ENCODE assay signal across 7 mouse cellular contexts in genomic region chr13:62919647-62920341, GRCm38 (mm10). TPM values are rescaled to one million over a fixed set of nuclear protein-coding genes. Genes with fewer than 3 reads are reported as not detected.
A peak's percentile ranks its signal among the peaks of the same experiment; 100 is the strongest.
DNase-seq lines count a peak whose midpoint lies in the region; ATAC-seq and TF ChIP-seq lines count a peak whose summit lies in the region.

No protein-coding gene starts in this region.

- no peaks in the 10 kb centered on the region for H3K27me3 ChIP-seq in Patski

- DNase-seq in Patski (ENCODE audit: low read depth, low spot score): no peak
- peak; percentile 87 to 92 for DNase-seq in cerebellum, postnatal 14 days
- peak; percentile 90 for DNase-seq in gastrocnemius, postnatal 10 days
- DNase-seq in layer of hippocampus, postnatal 14 days (ENCODE audit: low spot score in 2 of 2): peak; percentile 79 to 88
- DNase-seq in spleen, adult 18-20 months: peak; percentile 22 to 74

- ATAC-seq in CD4-positive, CD25-positive, alpha-beta regulatory T cell, adult 4 months: peak; percentile 53
- ATAC-seq in Patski: no peak
- peak; percentile 90 for ATAC-seq in megakaryocyte progenitor cell, adult 5-6 weeks (replicated peaks; ENCODE audit: poor library complexity)

- POLR2A ChIA-PET in Patski (lab: Charles Lee): no interaction called here

- peak; percentile 94 for TF ChIP-seq CTCF in Patski (IDR thresholded peaks at IDR 0.05)

- in situ Hi-C loops in Patski (cut with MboI; ENCODE audit: low pct_unique_long_range_greater_than_20kb): loop anchor here (25.0 kb wide), 1 partner anchor 1118 kb away; no protein-coding TSS in a partner anchor

- CTCF ChIA-PET in Patski (lab: Charles Lee): interaction anchor here (0.6 to 2.8 kb wide), 15 partner anchors 9 to 480 kb away, joined by 3 to 22 read pairs (median 3); no protein-coding TSS in a partner anchor

RNA-seq across cellular contexts. Expression of gene Fbp1, which starts 31.7 kb away (rescaled TPM):
- not detected for polyA plus RNA-seq in CD4-positive, CD25-positive, alpha-beta regulatory T cell, adult 4 months (2017; shearing (Covaris generic))
- polyA plus RNA-seq in Patski (2021): not detected
- total RNA-seq in gastrocnemius, postnatal 10 days (2021): under 1 TPM in 1 of 2 experiments, not detected in 1; 0.54 TPM
- total RNA-seq in layer of hippocampus, postnatal 14 days (2021): 1 to 10 TPM in 1 of 2 experiments, under 1 TPM in 1; 0.86 to 1.2 TPM
- total RNA-seq in megakaryocyte progenitor cell, adult 5-6 weeks (2015): 10.5 and 13.8 TPM in 2 replicates
- total RNA-seq in megakaryocyte progenitor cell, adult 5-6 weeks (2017): 10.5 and 19.5 TPM in 2 replicates

RNA-seq across cellular contexts. Expression of gene 2010111I01Rik, which starts 44.9 kb away (rescaled TPM):
- polyA plus RNA-seq in CD4-positive, CD25-positive, alpha-beta regulatory T cell, adult 4 months (2017; shearing (Covaris generic)): 100 to 1,000 TPM; 224 to 233 TPM
- polyA plus RNA-seq in Patski (2021): 98.5 TPM
- total RNA-seq in gastrocnemius, postnatal 10 days (2021): 100 to 1,000 TPM in 1 of 2 experiments, 10 to 100 TPM in 1; 67.8 to 110 TPM
- total RNA-seq in layer of hippocampus, postnatal 14 days (2021): 10 to 100 TPM; 72.1 to 92.0 TPM
- 41.7 and 53.7 TPM in 2 replicates for total RNA-seq in megakaryocyte progenitor cell, adult 5-6 weeks (2015)
- 81.6 and 90.2 TPM in 2 replicates for total RNA-seq in megakaryocyte progenitor cell, adult 5-6 weeks (2017)

Comparison
In these comparisons a context has a peak if more than half of its experiments do, and no peak if none do; other contexts are left out.
1. RNA of gene Fbp1, which starts 31.7 kb away (total RNA-seq): 10.5 to 19.5 TPM in megakaryocyte progenitor cell, adult 5-6 weeks; 0.86 to 1.2 TPM in layer of hippocampus, postnatal 14 days and 0.54 TPM in gastrocnemius, postnatal 10 days; every median in the first group is over 4 times any median in the second.